Mouse (Mus musculus) midbrain, embryonic 16.5 days (tissue): Measurements from ENCODE around the gene Dnajc3. TPM values are rescaled to one million over a fixed set of nuclear protein-coding genes. Genes with fewer than 3 reads are reported as not detected.

Experiments
- ATAC-seq: fragments of 200-750 bp; cut with Nextera tagmentation; 2 replicates; pipeline ENCODE4 v1.8.0; 2017; ENCODE audit warnings: moderate TSS enrichment
- H3K27ac ChIP-seq: fragments of 300-500 bp; sonication (generic); 2 replicates; pipeline ENCODE4 v1.5.1; 2014; ENCODE audit warnings: mild to moderate bottlenecking, low read length, mixed read lengths
- H3K27me3 ChIP-seq: fragments of 300-500 bp; sonication (generic); 2 replicates; pipeline ENCODE4 v1.6.1; 2014; ENCODE audit warnings: low read depth, low read length, mixed read lengths; ENCODE audit not compliant: control insufficient read depth, insufficient read depth
- H3K36me3 ChIP-seq: fragments of 300-500 bp; sonication (generic); 2 replicates; pipeline ENCODE4 v1.6.1; 2014; ENCODE audit warnings: mild to moderate bottlenecking, low read length, moderate library complexity, mixed read lengths; ENCODE audit not compliant: control insufficient read depth, insufficient read depth
- H3K4me1 ChIP-seq: fragments of 300-500 bp; sonication (generic); 2 replicates; pipeline ENCODE4 v1.6.1; 2014; ENCODE audit warnings: mild to moderate bottlenecking, low read length, mixed read lengths; ENCODE audit not compliant: control insufficient read depth, insufficient read depth
- H3K4me2 ChIP-seq: fragments of 300-500 bp; sonication (generic); 2 replicates; pipeline ENCODE4 v1.6.1; 2014; ENCODE audit warnings: mild to moderate bottlenecking, low read length, mixed read lengths
- H3K4me3 ChIP-seq: fragments of 300-500 bp; sonication (generic); 2 replicates; pipeline ENCODE4 v1.5.1; 2014; ENCODE audit warnings: low read depth, mild to moderate bottlenecking, low read length, moderate library complexity, mixed read lengths
- H3K9ac ChIP-seq: fragments of 300-500 bp; sonication (generic); 2 replicates; pipeline ENCODE4 v1.6.1; 2014; ENCODE audit warnings: low read depth, low read length, mixed read lengths
- H3K9me3 ChIP-seq: fragments of 300-500 bp; sonication (generic); replicated peaks from 2 replicates; pipeline ENCODE4 v1.6.1; 2014; ENCODE audit warnings: mild to moderate bottlenecking, low read length, mixed read lengths; ENCODE audit not compliant: control insufficient read depth, poor library complexity, severe bottlenecking
- WGBS: fragments of 180-500 bp; shearing (Covaris S2); extraction: QIAGEN DNeasy Blood & Tissue Kit; methylation state at CpG from one replicate; pipeline ENCODE4 v1.1.7; 2014; 5-methylcytosine and 5-hydroxymethylcytosine counted together
- polyA plus RNA-seq: library from polyadenylated mRNA; unstranded; fragments of >200 nt; fragmentation: Nextera tagmentation; extraction: Ambion mirVana; gene quantifications from 2 replicates; pipeline ENCODE4 v1.2.1, GENCODE M21; 2015

The Dnajc3 gene
- polyA plus RNA-seq, 1 experiment from 2014 or later, result 20.2 TPM

DNA sequence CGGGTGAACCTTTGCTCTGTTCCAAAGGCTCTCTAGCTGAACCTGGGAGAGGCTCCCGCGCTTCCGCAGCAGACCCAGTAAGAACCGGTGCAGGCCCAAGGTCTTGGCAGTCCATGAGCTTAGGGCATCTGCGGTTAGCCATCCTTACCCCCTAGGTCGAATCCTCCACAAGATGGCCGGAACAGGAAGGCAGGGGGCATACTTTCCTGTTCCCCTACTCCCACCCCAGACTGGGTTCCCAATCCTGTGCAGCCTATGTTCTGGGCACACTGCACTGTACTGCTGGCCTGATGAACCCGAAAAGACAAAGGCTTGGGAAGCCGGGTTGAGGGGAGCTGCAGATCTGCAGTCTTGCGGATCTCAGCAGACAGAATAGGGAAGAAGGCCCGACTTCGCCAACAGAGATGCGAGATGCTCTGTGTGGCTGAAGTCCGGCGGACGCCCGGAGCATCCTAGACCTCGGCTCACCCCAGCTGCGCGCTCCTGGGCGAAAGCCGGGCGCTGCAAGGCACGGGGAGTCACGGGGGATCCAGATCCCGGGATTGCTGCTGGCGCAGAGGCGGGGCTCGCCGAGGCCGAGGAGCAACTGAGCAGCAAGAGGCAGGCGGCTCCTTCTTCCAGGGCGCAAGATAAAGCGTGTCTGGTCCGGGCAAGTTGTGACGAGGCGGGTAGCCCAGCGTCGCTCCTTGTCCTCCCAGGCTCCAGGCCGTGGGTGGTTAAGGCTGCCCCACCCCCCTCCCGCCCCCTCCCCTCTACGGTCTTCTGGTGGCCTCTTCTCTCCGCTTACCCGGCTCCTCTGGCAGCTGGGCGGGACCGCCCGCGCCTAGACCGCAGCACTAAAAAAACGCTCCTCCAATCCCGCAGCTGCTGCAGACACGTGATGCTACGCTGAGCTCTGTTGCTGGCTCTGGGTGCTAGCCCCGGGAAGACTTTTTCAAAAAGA lies 12.8 kb upstream of the Dnajc3 start, which contains the start of gene Dzip1:
Gene Dzip1 (minus strand): TSS at position 788 of the 943 bp plus-strand sequence.
- peak within 1 kb of the TSS; percentile 96 for H3K9ac ChIP-seq
- peak; percentile 96 for ATAC-seq
- peak within 1 kb of the TSS; percentile 96 for H3K27ac ChIP-seq
- peak within 1 kb of the TSS; percentile 86 for H3K4me3 ChIP-seq
- WGBS, result 0% methylated on average over 53 of the region's 55 CpGs
- no peaks in the 10 kb centered on the region for H3K36me3 ChIP-seq
- peaks cover 44% of the 10 kb centered on the region for H3K4me1 ChIP-seq
- H3K9me3 ChIP-seq, result no peaks in the 10 kb centered on the region
- H3K4me2 ChIP-seq, result peak within 1 kb of the TSS; percentile 97
- no peaks in the 10 kb centered on the region for H3K27me3 ChIP-seq

DNA sequence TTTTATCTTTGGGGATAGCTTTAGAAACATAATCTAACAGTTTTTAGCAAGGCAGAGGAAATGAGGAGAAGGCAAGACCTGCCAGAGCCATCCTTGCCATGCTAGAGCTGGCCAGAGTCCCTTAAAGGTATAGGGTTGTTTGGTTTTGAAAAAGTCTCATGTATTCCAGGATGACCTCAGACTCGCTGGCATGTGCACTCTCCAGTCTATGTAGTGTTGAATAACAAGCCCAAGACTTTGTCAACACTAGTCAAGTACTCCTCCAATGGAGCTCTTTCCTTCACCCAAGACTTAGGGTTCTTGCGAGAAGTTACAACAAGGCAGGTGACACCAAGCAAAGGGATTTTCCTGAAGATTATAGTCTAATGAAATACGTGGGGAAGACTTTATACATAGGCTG lies 9.2 kb upstream of the Dnajc3 start:
- 89% methylated on average over 3 of the region's 3 CpGs for WGBS
- no peak for ATAC-seq

DNA sequence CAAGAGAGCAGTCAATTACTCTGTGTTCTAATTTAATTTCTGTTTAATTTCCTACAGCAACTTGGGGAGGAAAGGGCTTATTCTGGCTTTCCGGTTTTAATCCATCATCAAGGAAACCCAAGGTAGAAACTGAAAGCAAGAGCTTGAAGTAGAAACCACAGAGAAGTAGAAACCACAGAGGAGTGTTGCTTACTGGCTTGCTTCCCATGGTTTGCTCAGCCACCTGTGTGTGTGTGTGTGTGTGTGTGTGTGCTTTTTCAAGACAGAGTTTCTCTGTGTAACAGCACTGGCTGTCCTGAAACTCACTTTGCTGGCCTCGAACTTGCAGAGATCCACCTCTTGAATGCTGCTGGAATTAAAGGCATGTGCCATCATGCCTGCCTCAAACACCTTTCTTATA lies 8.0 kb upstream of the Dnajc3 start:
- Histone ChIP-seq H3K9ac (no peak overlapping the region), H3K27ac (no peak overlapping the region), H3K4me1 (peaks cover 7% of the 10 kb centered on the region), H3K27me3 (no peaks in the 10 kb centered on the region), H3K4me2 (no peak overlapping the region), H3K36me3 (no peaks in the 10 kb centered on the region), H3K9me3 (no peaks in the 10 kb centered on the region), H3K4me3 (no peak overlapping the region)
- ATAC-seq, result no peak
- 70% methylated on average over 2 of the region's 2 CpGs for WGBS

More for the DNA sequence above, 9.2 kb upstream of the Dnajc3 start:
- Histone ChIP-seq H3K4me3 (no peak overlapping the region), H3K9me3 (no peaks in the 10 kb centered on the region), H3K9ac (no peak overlapping the region), H3K36me3 (no peaks in the 10 kb centered on the region), H3K27me3 (no peaks in the 10 kb centered on the region), H3K4me1 (peaks cover 12% of the 10 kb centered on the region), H3K27ac (no peak overlapping the region), H3K4me2 (no peak overlapping the region)

- Histone ChIP-seq H3K9ac (no peak overlapping the region), H3K36me3 (no peaks in the 10 kb centered on the region), H3K9me3 (no peaks in the 10 kb centered on the region), H3K4me3 (no peak overlapping the region), H3K4me1 (peaks cover 3% of the 10 kb centered on the region), H3K27ac (no peak overlapping the region), H3K4me2 (no peak overlapping the region), H3K27me3 (no peaks in the 10 kb centered on the region)
- no peak for ATAC-seq
- 83% methylated on average over 2 of the region's 2 CpGs for WGBS
Observed at GRCm38 (mm10) chr14:118930777-118931176, 7.0 kb upstream of the Dnajc3 start.

GRCm38 (mm10) chr14:118931181-118931580 lies 6.6 kb upstream of the Dnajc3 start:
- Histone ChIP-seq H3K36me3 (no peaks in the 10 kb centered on the region), H3K4me2 (no peak overlapping the region), H3K4me1 (no peaks in the 10 kb centered on the region), H3K27me3 (no peaks in the 10 kb centered on the region), H3K9ac (no peak overlapping the region), H3K27ac (no peak overlapping the region), H3K4me3 (no peak overlapping the region), H3K9me3 (no peaks in the 10 kb centered on the region)
- 88% methylated on average over 1 of the region's 2 CpGs for WGBS
- ATAC-seq, result no peak

GRCm38 (mm10) chr14:118932956-118933355 lies 4.8 kb upstream of the Dnajc3 start:
- Histone ChIP-seq H3K9ac (no peak overlapping the region), H3K27ac (no peak overlapping the region), H3K27me3 (no peaks in the 10 kb centered on the region), H3K36me3 (no peaks in the 10 kb centered on the region), H3K4me1 (no peaks in the 10 kb centered on the region), H3K4me3 (no peak overlapping the region), H3K9me3 (no peaks in the 10 kb centered on the region), H3K4me2 (no peak overlapping the region)
- ATAC-seq, result no peak
- WGBS, result 63% methylated on average over 8 of the region's 8 CpGs

DNA sequence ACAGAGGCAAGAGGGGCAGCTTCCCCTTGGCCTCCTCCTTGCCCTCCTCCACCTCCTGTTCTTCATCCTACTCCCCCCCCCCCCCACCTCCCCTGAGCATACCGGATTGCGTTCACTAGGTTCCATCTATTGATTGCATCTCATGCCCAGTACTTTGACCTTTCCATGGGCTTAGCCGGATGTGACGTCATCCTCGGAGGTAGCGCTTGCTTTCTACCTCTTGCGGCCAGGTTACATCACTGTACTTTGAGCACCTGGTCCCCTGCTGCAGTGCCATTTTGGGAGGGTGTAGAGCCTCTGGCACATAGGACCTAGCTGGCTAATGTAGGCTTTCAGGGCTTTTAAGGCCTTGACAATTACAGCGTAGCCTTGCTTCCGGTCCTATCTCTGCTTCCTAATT lies 3.1 kb upstream of the Dnajc3 start:
- WGBS, result 88% methylated on average over 9 of the region's 9 CpGs
- H3K4me3 ChIP-seq, result no peak overlapping the region
- no peak overlapping the region for H3K9ac ChIP-seq
- H3K4me1 ChIP-seq, result peaks cover 12% of the 10 kb centered on the region
- no peaks in the 10 kb centered on the region for H3K27me3 ChIP-seq
- ATAC-seq, result no peak
- H3K4me2 ChIP-seq, result no peak overlapping the region
- no peaks in the 10 kb centered on the region for H3K9me3 ChIP-seq
- H3K36me3 ChIP-seq, result no peaks in the 10 kb centered on the region
- no peak overlapping the region for H3K27ac ChIP-seq

DNA sequence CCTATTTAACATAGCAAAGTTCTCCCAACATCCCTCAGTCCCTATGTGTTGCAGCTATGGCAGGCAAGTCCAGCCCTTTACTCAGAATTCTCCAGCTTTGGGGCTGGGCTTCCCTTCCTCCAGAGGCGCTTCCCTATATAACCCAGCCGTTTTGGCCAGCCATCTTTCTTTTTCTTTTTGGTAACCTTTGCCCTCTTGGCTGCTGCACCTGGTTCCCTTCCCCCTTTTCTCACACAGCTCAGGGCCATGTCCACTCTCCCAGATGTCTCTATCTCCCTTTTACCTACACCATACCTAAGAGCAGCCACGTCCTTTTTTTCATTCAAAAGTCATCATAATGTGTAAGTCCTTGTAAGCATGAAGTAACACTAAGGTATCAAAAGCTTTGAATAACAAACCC lies 1.5 kb upstream of the Dnajc3 start:
- Histone ChIP-seq H3K4me3 (no peak overlapping the region), H3K27ac (no peak overlapping the region), H3K36me3 (no peaks in the 10 kb centered on the region), H3K9me3 (no peaks in the 10 kb centered on the region), H3K4me1 (peaks cover 18% of the 10 kb centered on the region), H3K4me2 (no peak overlapping the region), H3K27me3 (no peaks in the 10 kb centered on the region), H3K9ac (no peak overlapping the region)
- 63% methylated on average over 3 of the region's 3 CpGs for WGBS
- ATAC-seq, result no peak

GRCm38 (mm10) chr14:118936952-118937351 lies 824 bp upstream of the Dnajc3 start:
- Histone ChIP-seq H3K36me3 (no peaks in the 10 kb centered on the region), H3K4me1 (peaks cover 18% of the 10 kb centered on the region), H3K4me3 (peak overlapping the region; percentile 100), H3K9ac (no peak overlapping the region; the same call in 1 of the 2 replicates), H3K4me2 (peak overlapping the region; percentile 77), H3K9me3 (no peaks in the 10 kb centered on the region), H3K27ac (peak overlapping the region; percentile 84; the same call in 1 of the 2 replicates), H3K27me3 (no peaks in the 10 kb centered on the region)
- WGBS, result 29% methylated on average over 4 of the region's 4 CpGs
- ATAC-seq, result peak; percentile 18; the same call in 1 of the 2 replicates
